Mouse (Mus musculus) pancreas, adult 10 weeks (tissue): ENCODE results near the gene Klhdc7b. TPM values are rescaled to one million over a fixed set of nuclear protein-coding genes. Genes with fewer than 3 reads are reported as not detected.

Source experiments
- polyA plus RNA-seq: library from polyadenylated mRNA; stranded (reverse); fragments of 350-450 nt; fragmentation: Illumina TruSeq; extraction: RNeasy Lipid Tissue Mini Kit (QIAGEN cat#74804); gene quantifications from one replicate; pipeline ENCODE4 v1.2.3, GENCODE M21; 2015; ENCODE audit warnings: low read depth, low replicate concordance; ENCODE audit not compliant: insufficient read depth

Gene Klhdc7b
- not detected for polyA plus RNA-seq

GRCm38 (mm10) chr15:89384617-89385016, at the start of gene Klhdc7b:
Gene Klhdc7b (plus strand): TSS chr15:89384917.

GRCm38 (mm10) chr15:89355241-89356187, 29.2 kb upstream of the Klhdc7b start, which contains the start of the genes Lmf2 and Ncaph2:
Gene Lmf2 (minus strand): TSS chr15:89355659.
Gene Ncaph2 (plus strand): TSS chr15:89355719.

GRCm38 (mm10) chr15:89373762-89374248, 10.9 kb upstream of the Klhdc7b start, which contains the start of gene Sco2:
Gene Sco2 (minus strand): TSS chr15:89373846.

GRCm38 (mm10) chr15:89376957-89377356, 7.8 kb upstream of the Klhdc7b start, which contains the start of gene Tymp:
Gene Tymp (minus strand): TSS chr15:89377039.

GRCm38 (mm10) chr15:89378831-89379401, 5.8 kb upstream of the Klhdc7b start, which contains the start of gene Odf3b:
Gene Odf3b (minus strand): TSS chr15:89379282.

GRCm38 (mm10) chr15:89410118-89410517, 25.4 kb downstream of the Klhdc7b start, which contains the start of gene Syce3:
Gene Syce3 (minus strand): TSS chr15:89410503.

GRCm38 (mm10) chr15:89425711-89426121, 41.0 kb downstream of the Klhdc7b start, which contains the start of gene Cpt1b:
Gene Cpt1b (minus strand): TSS chr15:89425863.

GRCm38 (mm10) chr15:89429352-89430221, 44.9 kb downstream of the Klhdc7b start, which contains the start of the genes C730034F03Rik, Gm44502 and Chkb:
Gene C730034F03Rik (plus strand): TSS chr15:89429589.
Gene Gm44502 (minus strand): TSS chr15:89429696.
Gene Chkb (minus strand): TSS chr15:89429908.

Other genes with a start within 250 kb of the Klhdc7b start
- gene Mapk12, start 244.2 kb upstream of the Klhdc7b start, polyA plus RNA-seq: 13.8 TPM
- 2.7 TPM for gene Mapk11, start 235.3 kb upstream of the Klhdc7b start, polyA plus RNA-seq
- 43.0 TPM for gene Plxnb2, start 204.1 kb upstream of the Klhdc7b start, polyA plus RNA-seq
- 6.1 TPM for gene Dennd6b, start 188.4 kb upstream of the Klhdc7b start, polyA plus RNA-seq
- 9.9 TPM for gene Ppp6r2, start 173.4 kb upstream of the Klhdc7b start, polyA plus RNA-seq
- 60.0 TPM for gene Sbf1, start 69.6 kb upstream of the Klhdc7b start, polyA plus RNA-seq
- 5.9 TPM for gene Adm2, start 62.2 kb upstream of the Klhdc7b start, polyA plus RNA-seq
- 1.4 TPM for gene Miox, start 50.5 kb upstream of the Klhdc7b start, polyA plus RNA-seq
- 18.2 TPM for gene Lmf2, start 29.3 kb upstream of the Klhdc7b start, polyA plus RNA-seq
- 17.1 TPM for gene Ncaph2, start 29.2 kb upstream of the Klhdc7b start, polyA plus RNA-seq
- 2.7 TPM for gene Sco2, start 11.1 kb upstream of the Klhdc7b start, polyA plus RNA-seq
- gene Tymp, start 7.9 kb upstream of the Klhdc7b start, polyA plus RNA-seq: not detected
- gene Odf3b, start 5.6 kb upstream of the Klhdc7b start, polyA plus RNA-seq: 1.9 TPM
- not detected for gene Syce3, start 25.6 kb downstream of the Klhdc7b start, polyA plus RNA-seq
- gene Cpt1b, start 40.9 kb downstream of the Klhdc7b start, polyA plus RNA-seq: 2.1 TPM
- not detected for gene C730034F03Rik, start 44.7 kb downstream of the Klhdc7b start, polyA plus RNA-seq
- gene Gm44502, start 44.8 kb downstream of the Klhdc7b start, polyA plus RNA-seq: 0.54 TPM
- 86.9 TPM for gene Chkb, start 45.0 kb downstream of the Klhdc7b start, polyA plus RNA-seq
- gene Mapk8ip2, start 69.0 kb downstream of the Klhdc7b start, polyA plus RNA-seq: 3.7 TPM
- 11.7 TPM for gene Arsa, start 92.5 kb downstream of the Klhdc7b start, polyA plus RNA-seq
- 11.1 TPM for gene Shank3, start 114.7 kb downstream of the Klhdc7b start, polyA plus RNA-seq
- gene Acr, start 183.4 kb downstream of the Klhdc7b start, polyA plus RNA-seq: not detected
- 11.6 TPM for gene Rabl2, start 207.0 kb downstream of the Klhdc7b start, polyA plus RNA-seq